Mouse (Mus musculus) heart, embryonic 14.5 days (tissue): Measurements from ENCODE around the gene Papolb. TPM values are rescaled to one million over a fixed set of nuclear protein-coding genes. Genes with fewer than 3 reads are reported as not detected.

Experiments
- ATAC-seq: fragments of 200-750 bp; cut with Nextera tagmentation; 2 replicates; pipeline ENCODE4 v1.8.0; 2017; ENCODE audit warnings: low read depth, moderate TSS enrichment; ENCODE audit not compliant: insufficient number of reproducible peaks, insufficient read depth, low FRiP score
- H3K27ac ChIP-seq, 2 experiments: fragments of 200-500 bp in 1 of 2; fragments of 300-500 bp in 1 of 2; sonication (generic) in 1 of 2; replicated peaks in 1 of 2; 2 replicates each; pipeline ENCODE4 v1.5.1; 2012 to 2014; ENCODE audit warnings: low read depth in 2 of 2, low read length in 2 of 2, control low read depth in 1 of 2, mild to moderate bottlenecking in 1 of 2, mixed read lengths in 1 of 2; ENCODE audit not compliant: control insufficient read depth in 1 of 2, insufficient read depth in 1 of 2
- H3K27me3 ChIP-seq: fragments of 300-500 bp; sonication (generic); 2 replicates; pipeline ENCODE4 v1.6.1; 2014; ENCODE audit warnings: mild to moderate bottlenecking, low read length, control low read depth; ENCODE audit not compliant: control insufficient read depth, insufficient read depth
- H3K36me3 ChIP-seq: fragments of 300-500 bp; sonication (generic); 2 replicates; pipeline ENCODE4 v1.6.1; 2014; ENCODE audit warnings: mild to moderate bottlenecking, control low read depth, low read length, mixed read lengths; ENCODE audit not compliant: control insufficient read depth, insufficient read depth
- H3K4me1 ChIP-seq, 2 experiments: fragments of 200-500 bp in 1 of 2; fragments of 300-500 bp in 1 of 2; sonication (generic) in 1 of 2; 2 replicates each; pipeline ENCODE4 v1.6.1; 2012 to 2014; ENCODE audit warnings: low read length in 2 of 2, control low read depth in 1 of 2, mixed read lengths in 1 of 2; ENCODE audit not compliant: control insufficient read depth in 2 of 2, insufficient read depth in 2 of 2
- H3K4me2 ChIP-seq: fragments of 300-500 bp; sonication (generic); 2 replicates; pipeline ENCODE4 v1.6.1; 2014; ENCODE audit warnings: mild to moderate bottlenecking, low read length
- H3K4me3 ChIP-seq, 2 experiments: fragments of 200-500 bp in 1 of 2; fragments of 300-500 bp in 1 of 2; sonication (generic) in 1 of 2; 2 replicates each; pipeline ENCODE4 v1.5.1; 2012 to 2014; ENCODE audit warnings: low read length in 2 of 2, mild to moderate bottlenecking in 2 of 2, control low read depth in 1 of 2, low read depth in 1 of 2, moderate library complexity in 1 of 2; ENCODE audit not compliant: control insufficient read depth in 1 of 2, insufficient read depth in 1 of 2
- H3K9ac ChIP-seq: fragments of 300-500 bp; sonication (generic); 2 replicates; pipeline ENCODE4 v1.6.1; 2014; ENCODE audit warnings: mild to moderate bottlenecking, low read length
- H3K9me3 ChIP-seq: fragments of 300-500 bp; sonication (generic); 2 replicates; pipeline ENCODE4 v1.6.1; 2016; ENCODE audit warnings: low read length, control low read depth; ENCODE audit not compliant: control insufficient read depth
- WGBS: fragments of 180-500 bp; shearing (Covaris S2); extraction: QIAGEN DNeasy Blood & Tissue Kit; methylation state at CpG from one replicate; pipeline ENCODE4 v1.1.7; 2014; 5-methylcytosine and 5-hydroxymethylcytosine counted together
- polyA plus RNA-seq: library from polyadenylated mRNA; unstranded; fragments of >200 nt; fragmentation: Nextera tagmentation; extraction: Ambion mirVana; gene quantifications from 2 replicates; pipeline ENCODE4 v1.2.1, GENCODE M21; 2014

Gene Papolb
- polyA plus RNA-seq, 1 experiment from 2014 or later = 0.31 TPM

DNA sequence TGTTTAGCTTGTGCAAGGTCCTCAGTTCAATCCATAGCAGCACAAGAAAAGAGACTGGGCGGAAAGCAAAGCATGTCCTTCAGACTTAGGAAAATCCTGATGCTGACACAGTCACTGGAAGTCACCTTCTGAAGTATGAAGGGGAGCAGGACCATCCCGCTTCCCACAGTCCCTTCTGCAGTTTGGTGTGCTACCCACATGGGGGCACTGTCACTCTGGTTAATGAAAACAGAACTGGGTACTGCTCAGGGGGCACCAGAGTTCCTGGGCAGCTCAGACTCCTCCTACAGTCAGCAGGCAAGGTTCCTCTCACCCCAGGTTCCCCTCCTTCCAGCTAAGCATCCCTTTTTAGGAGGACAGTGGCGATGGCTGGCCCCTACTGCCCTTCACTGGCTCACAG, 30.9 kb downstream of the Papolb start:
- H3K36me3 ChIP-seq = no peaks in the 10 kb centered on the region
- H3K4me1 ChIP-seq = peaks cover 9 to 15% of the 10 kb centered on the region in 2 experiments
- no peak overlapping the region for H3K9ac ChIP-seq
- 41% methylated on average over 3 of the region's 3 CpGs for WGBS
- H3K27ac ChIP-seq = no peak overlapping the region
- no peak overlapping the region for H3K4me3 ChIP-seq
- no peak for ATAC-seq
- no peak overlapping the region for H3K4me2 ChIP-seq
- H3K9me3 ChIP-seq = no peaks in the 10 kb centered on the region
- H3K27me3 ChIP-seq = no peaks in the 10 kb centered on the region

DNA sequence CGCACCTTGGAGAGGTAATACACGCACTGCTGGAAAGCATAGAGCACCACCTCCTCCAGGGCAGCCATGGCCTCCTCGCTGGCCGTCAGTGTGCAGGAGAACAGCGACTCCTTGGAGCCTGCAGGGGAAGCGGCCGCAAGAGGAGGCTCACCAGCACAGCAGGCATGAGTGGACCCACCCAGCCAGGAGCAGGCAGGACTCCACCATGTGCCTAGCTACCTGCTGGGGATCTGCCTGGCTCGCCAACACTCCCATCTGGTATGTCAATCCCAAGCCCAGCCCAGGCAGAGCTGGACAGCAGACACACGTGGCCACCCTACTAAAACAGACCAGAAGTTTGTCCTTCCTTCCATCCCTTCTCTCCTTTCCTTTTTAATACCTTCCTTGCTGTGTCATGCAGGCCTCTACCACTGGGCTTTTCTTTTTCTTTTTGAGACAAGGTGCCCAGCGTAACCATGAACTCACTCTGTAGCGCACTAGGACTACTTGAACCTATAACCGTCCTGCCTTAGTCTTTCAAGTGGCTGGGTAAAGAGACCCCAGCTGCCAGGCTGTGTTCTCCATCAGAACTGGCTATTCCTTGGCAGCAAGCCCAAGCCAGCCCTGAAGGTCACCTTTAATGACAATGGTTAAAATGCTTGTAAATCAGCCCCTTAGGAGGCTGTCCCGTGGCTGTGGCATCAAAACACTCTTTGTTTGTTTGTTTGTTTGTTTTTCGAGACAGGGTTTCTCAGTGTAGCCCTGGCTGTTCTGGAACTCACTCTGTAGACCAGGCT, 34.4 kb downstream of the Papolb start:
- Histone ChIP-seq H3K27ac (peak overlapping the region; percentile 15 to 59), H3K9ac (peak overlapping the region; percentile 30; the same call in 1 of the 2 replicates), H3K4me1 (peaks cover 7 to 12% of the 10 kb centered on the region in 2 experiments), H3K4me3 (no peak overlapping the region), H3K4me2 (peak overlapping the region; percentile 8; the same call in 1 of the 2 replicates), H3K9me3 (no peaks in the 10 kb centered on the region), H3K27me3 (no peaks in the 10 kb centered on the region), H3K36me3 (no peaks in the 10 kb centered on the region)
- 49% methylated on average over 14 of the region's 14 CpGs for WGBS
- ATAC-seq = no peak

DNA sequence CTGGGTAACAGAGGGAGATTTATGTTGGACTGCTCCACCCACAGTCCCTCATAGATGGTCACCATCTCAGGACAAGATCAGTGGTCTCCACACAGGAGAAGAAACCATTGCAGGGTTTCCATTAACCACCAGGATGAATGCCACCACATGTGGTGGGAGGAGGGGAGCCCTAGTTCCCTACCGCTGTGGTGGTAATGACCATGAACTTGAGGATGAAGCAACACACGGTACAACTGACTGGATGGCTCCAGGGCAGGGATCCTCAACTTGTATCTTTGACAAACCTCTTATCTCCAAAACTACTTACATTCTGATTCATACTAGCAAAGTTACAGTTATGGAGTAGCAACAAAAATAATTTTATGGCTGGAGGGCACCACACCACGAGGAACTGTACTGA, 36.6 kb downstream of the Papolb start:
- no peak overlapping the region for H3K4me2 ChIP-seq
- H3K27ac ChIP-seq = no peak overlapping the region
- WGBS = 88% methylated on average over 3 of the region's 3 CpGs
- peaks cover 7 to 12% of the 10 kb centered on the region in 2 experiments for H3K4me1 ChIP-seq
- H3K9me3 ChIP-seq = no peaks in the 10 kb centered on the region
- H3K9ac ChIP-seq = no peak overlapping the region
- no peak for ATAC-seq
- H3K27me3 ChIP-seq = no peaks in the 10 kb centered on the region
- H3K4me3 ChIP-seq = no peak overlapping the region
- no peaks in the 10 kb centered on the region for H3K36me3 ChIP-seq

DNA sequence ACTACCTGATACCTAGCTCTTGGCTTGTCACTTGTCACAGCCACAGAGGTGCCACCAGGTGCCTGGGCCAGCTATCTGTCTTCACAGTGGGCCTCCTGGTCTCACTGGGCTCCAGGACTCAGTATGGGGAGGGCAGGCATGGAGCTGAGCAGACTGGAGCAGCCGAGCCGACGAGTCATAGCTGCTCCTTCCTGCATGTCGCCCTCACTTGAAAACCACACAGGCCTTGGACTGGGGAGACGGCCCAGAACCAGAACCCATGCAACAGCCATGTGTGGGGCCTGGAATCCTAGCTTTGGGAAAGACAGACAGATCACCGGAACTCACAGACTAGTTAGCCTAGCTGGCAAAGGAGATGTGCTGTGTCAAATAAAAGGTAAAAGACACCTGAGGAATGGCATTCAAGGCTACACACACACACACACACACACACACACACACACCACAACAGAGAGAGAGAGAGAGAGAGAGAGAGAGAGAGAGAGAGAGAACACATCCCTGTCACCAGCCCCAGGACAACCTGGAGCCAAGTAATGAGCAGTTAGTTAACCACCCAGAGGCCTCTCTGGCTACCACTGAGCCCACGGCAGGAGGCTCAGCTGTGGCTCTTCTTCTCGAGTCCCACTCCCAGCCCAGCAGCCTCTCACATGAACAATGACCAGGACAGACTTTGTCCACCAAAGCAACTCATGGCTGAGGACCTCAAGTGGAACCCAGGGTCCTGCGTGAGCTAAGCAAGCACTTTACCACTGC, 39.7 kb downstream of the Papolb start:
- Histone ChIP-seq H3K4me2 (no peak overlapping the region), H3K27me3 (no peaks in the 10 kb centered on the region), H3K27ac (no peak overlapping the region), H3K9me3 (no peaks in the 10 kb centered on the region), H3K4me1 (peaks cover 1 to 5% of the 10 kb centered on the region in 2 experiments), H3K9ac (no peak overlapping the region), H3K36me3 (no peaks in the 10 kb centered on the region), H3K4me3 (no peak overlapping the region)
- WGBS = 64% methylated on average over 9 of the region's 9 CpGs
- no peak for ATAC-seq

DNA sequence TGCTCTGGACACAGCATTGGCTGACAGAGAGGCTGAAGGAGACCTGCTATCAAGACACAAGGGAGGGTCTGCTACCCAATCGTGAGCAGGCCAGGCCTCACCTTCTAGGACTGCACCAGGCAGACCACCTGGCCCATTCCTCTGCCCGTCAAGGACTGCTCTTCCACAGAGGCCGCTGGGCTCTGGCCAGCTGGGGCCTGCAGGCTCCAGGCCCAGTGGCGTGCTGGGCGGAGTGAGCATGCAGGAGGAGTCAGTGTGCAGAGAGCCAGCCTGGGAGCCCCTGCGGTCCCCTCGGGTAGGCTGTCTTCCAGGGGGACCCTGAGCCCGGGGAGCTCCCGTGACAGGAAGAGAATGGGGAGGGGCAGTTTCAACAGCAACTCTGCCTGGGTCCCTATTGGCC, 43.2 kb downstream of the Papolb start:
- no peaks in the 10 kb centered on the region for H3K9me3 ChIP-seq
- H3K36me3 ChIP-seq = no peaks in the 10 kb centered on the region
- H3K27ac ChIP-seq = no peak overlapping the region
- no peaks in the 10 kb centered on the region for H3K4me1 ChIP-seq
- ATAC-seq = no peak
- no peak overlapping the region for H3K9ac ChIP-seq
- 67% methylated on average over 9 of the region's 9 CpGs for WGBS
- no peaks in the 10 kb centered on the region for H3K27me3 ChIP-seq
- no peak overlapping the region for H3K4me2 ChIP-seq
- H3K4me3 ChIP-seq = no peak overlapping the region

DNA sequence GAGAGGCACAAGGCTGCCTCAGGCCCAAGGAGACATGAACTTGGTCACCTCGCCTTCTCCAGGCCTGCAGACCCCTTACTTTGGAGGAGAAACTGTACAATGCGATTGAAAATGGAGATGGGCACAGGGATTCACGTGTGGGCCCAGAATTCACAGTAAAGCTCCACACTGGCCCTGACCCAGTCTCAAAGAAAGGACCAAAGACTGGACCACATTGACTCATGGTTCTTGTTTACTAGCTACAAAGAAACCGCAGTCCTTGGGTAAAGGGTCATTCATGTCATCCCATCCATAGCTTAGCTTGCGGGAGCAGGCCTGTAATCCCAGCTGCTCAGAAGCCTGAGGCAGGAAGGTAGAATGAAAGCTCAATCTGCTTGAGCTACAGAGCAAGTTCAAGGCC, 46.3 kb downstream of the Papolb start:
- Histone ChIP-seq H3K36me3 (no peaks in the 10 kb centered on the region), H3K27ac (no peak overlapping the region), H3K4me1 (peaks cover 2 to 6% of the 10 kb centered on the region in 2 experiments; a peak in 3 of 4 replicates), H3K9ac (no peak overlapping the region), H3K27me3 (no peaks in the 10 kb centered on the region), H3K4me2 (no peak overlapping the region), H3K4me3 (no peak overlapping the region), H3K9me3 (no peaks in the 10 kb centered on the region)
- 93% methylated on average over 5 of the region's 5 CpGs for WGBS
- ATAC-seq = no peak

DNA sequence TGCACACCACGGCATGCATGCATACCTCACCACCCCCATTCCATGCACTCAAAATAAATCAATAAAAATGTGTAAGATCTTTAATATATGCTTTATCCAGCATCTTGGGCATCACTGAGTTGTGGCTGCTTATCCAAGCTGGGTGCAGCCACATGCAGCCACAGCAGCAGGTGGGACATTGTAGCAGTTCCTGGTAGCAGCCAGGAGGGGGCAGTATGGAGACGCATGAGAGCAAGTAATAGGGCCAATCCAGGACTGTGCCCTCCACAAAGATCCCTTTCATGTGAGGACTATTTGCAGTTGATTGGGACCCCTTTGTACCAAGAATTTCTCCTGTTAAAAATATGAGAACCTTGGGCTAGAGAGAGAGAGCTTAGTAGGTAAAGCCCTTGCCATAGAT, 47.4 kb downstream of the Papolb start:
- Histone ChIP-seq H3K4me2 (no peak overlapping the region), H3K27me3 (no peaks in the 10 kb centered on the region), H3K9ac (no peak overlapping the region), H3K4me1 (peaks cover 2 to 10% of the 10 kb centered on the region in 2 experiments; a peak in 3 of 4 replicates), H3K27ac (no peak overlapping the region), H3K4me3 (no peak overlapping the region), H3K9me3 (no peaks in the 10 kb centered on the region), H3K36me3 (no peaks in the 10 kb centered on the region)
- WGBS = 63% methylated on average over 2 of the region's 2 CpGs
- ATAC-seq = no peak
